Mouse (Mus musculus): Measurements from ENCODE around the gene Cnksr3. TPM values are rescaled to one million over a fixed set of nuclear protein-coding genes. Genes with fewer than 3 reads are reported as not detected.

The Cnksr3 gene
- polyA plus RNA-seq (2015; fragmentation: Nextera tagmentation; extraction: Ambion mirVana): 3.1 and 3.3 TPM in 2 replicates

GRCm38 (mm10) chr10:7211696-7212482 is at the start of gene Cnksr3:
Gene Cnksr3, minus strand, starts transcription at chr10:7212237.
- Histone ChIP-seq H3K9ac (replicated peaks) (peak within 1 kb of the TSS; percentile 74), H3K36me3 (no peaks in the 10 kb centered on the region), H3K27ac (peak within 1 kb of the TSS; percentile 57; the same call in 1 of the 2 replicates), H3K4me1 (replicated peaks) (peaks cover 22% of the 10 kb centered on the region), H3K4me3 (replicated peaks) (peak within 1 kb of the TSS; percentile 75), H3K9me3 (no peaks in the 10 kb centered on the region), H3K27me3 (peaks cover 2% of the 10 kb centered on the region; the same call in 1 of the 2 replicates), H3K4me2 (replicated peaks) (peak within 1 kb of the TSS; percentile 98)
- WGBS: under 1% methylated on average over 74 of the region's 74 CpGs
- ATAC-seq: peak; percentile 89

- peaks cover 8% of the 10 kb centered on the region; the same call in 1 of the 2 replicates for H3K4me1 ChIP-seq (replicated peaks)
- H3K9ac ChIP-seq (replicated peaks): no peak overlapping the region
- H3K36me3 ChIP-seq: no peaks in the 10 kb centered on the region
These were observed 48.4 kb upstream of the Cnksr3 start for GRCm38 (mm10) chr10:7260166-7261108.

GRCm38 (mm10) chr10:7258607-7259006 is 46.6 kb upstream of the Cnksr3 start:
- Histone ChIP-seq H3K4me3 (replicated peaks) (no peak overlapping the region), H3K27me3 (no peaks in the 10 kb centered on the region), H3K4me2 (replicated peaks) (no peak overlapping the region), H3K9me3 (no peaks in the 10 kb centered on the region), H3K27ac (no peak overlapping the region), H3K36me3 (no peaks in the 10 kb centered on the region), H3K4me1 (replicated peaks) (no peaks in the 10 kb centered on the region), H3K9ac (replicated peaks) (no peak overlapping the region)
- no peak for ATAC-seq
- WGBS: 88% methylated on average over 5 of the region's 5 CpGs

More at GRCm38 (mm10) chr10:7260166-7261108, 48.4 kb upstream of the Cnksr3 start:
- Histone ChIP-seq H3K4me2 (replicated peaks) (no peak overlapping the region), H3K27me3 (no peaks in the 10 kb centered on the region), H3K4me3 (replicated peaks) (no peak overlapping the region), H3K27ac (no peak overlapping the region), H3K9me3 (no peaks in the 10 kb centered on the region)
- no peak for ATAC-seq
- WGBS: 65% methylated on average over 10 of the region's 10 CpGs

- Histone ChIP-seq H3K4me2 (replicated peaks) (no peak overlapping the region), H3K27ac (no peak overlapping the region), H3K9me3 (no peaks in the 10 kb centered on the region), H3K9ac (replicated peaks) (no peak overlapping the region), H3K4me3 (replicated peaks) (no peak overlapping the region), H3K36me3 (no peaks in the 10 kb centered on the region), H3K4me1 (replicated peaks) (no peaks in the 10 kb centered on the region), H3K27me3 (no peaks in the 10 kb centered on the region)
- no peak for ATAC-seq
- 91% methylated on average over 2 of the region's 2 CpGs for WGBS
These were observed 38.4 kb upstream of the Cnksr3 start for GRCm38 (mm10) chr10:7250455-7250854.

- H3K27me3 ChIP-seq: no peaks in the 10 kb centered on the region
- 0 out of 2 replicates have a peak, but pooled peaks cover 3% of the 10 kb centered on the region for H3K4me1 ChIP-seq (replicated peaks)
- no peaks in the 10 kb centered on the region for H3K9me3 ChIP-seq
- H3K36me3 ChIP-seq: no peaks in the 10 kb centered on the region
- H3K4me3 ChIP-seq (replicated peaks): no peak overlapping the region
- no peak overlapping the region for H3K4me2 ChIP-seq (replicated peaks)
- ATAC-seq: no peak
- no peak overlapping the region for H3K27ac ChIP-seq
- WGBS: 21% methylated on average over 3 of the region's 5 CpGs
- H3K9ac ChIP-seq (replicated peaks): no peak overlapping the region
These were observed 22.6 kb upstream of the Cnksr3 start for GRCm38 (mm10) chr10:7234601-7235000.

GRCm38 (mm10) chr10:7217551-7218127 is 5.6 kb upstream of the Cnksr3 start:
- H3K27me3 ChIP-seq: peaks cover 2% of the 10 kb centered on the region; the same call in 1 of the 2 replicates
- no peak for ATAC-seq
- H3K4me1 ChIP-seq (replicated peaks): peaks cover 4% of the 10 kb centered on the region; the same call in 1 of the 2 replicates
- H3K27ac ChIP-seq: no peak overlapping the region
- H3K4me2 ChIP-seq (replicated peaks): no peak overlapping the region
- H3K9ac ChIP-seq (replicated peaks): no peak overlapping the region
- 93% methylated on average over 3 of the region's 3 CpGs for WGBS
- no peaks in the 10 kb centered on the region for H3K36me3 ChIP-seq
- no peaks in the 10 kb centered on the region for H3K9me3 ChIP-seq
- H3K4me3 ChIP-seq (replicated peaks): no peak overlapping the region

- H3K9ac ChIP-seq (replicated peaks): no peak overlapping the region
- no peak overlapping the region for H3K4me2 ChIP-seq (replicated peaks)
These were observed 2.7 kb upstream of the Cnksr3 start for GRCm38 (mm10) chr10:7214718-7215117.

GRCm38 (mm10) chr10:7213066-7213630 is 1.1 kb upstream of the Cnksr3 start:
- Histone ChIP-seq H3K9ac (replicated peaks) (no peak overlapping the region), H3K9me3 (no peaks in the 10 kb centered on the region), H3K4me1 (replicated peaks) (peaks cover 22% of the 10 kb centered on the region), H3K4me3 (replicated peaks) (0 out of 2 replicates have a peak overlapping the region, but pooled peaks have one; percentile 75), H3K4me2 (replicated peaks) (peak overlapping the region; percentile 98), H3K27me3 (peaks cover 2% of the 10 kb centered on the region; the same call in 1 of the 2 replicates), H3K27ac (no peak overlapping the region), H3K36me3 (no peaks in the 10 kb centered on the region)
- 71% methylated on average over 10 of the region's 10 CpGs for WGBS
- ATAC-seq: no peak

More at GRCm38 (mm10) chr10:7214718-7215117, 2.7 kb upstream of the Cnksr3 start:
- peaks cover 2% of the 10 kb centered on the region; the same call in 1 of the 2 replicates for H3K27me3 ChIP-seq
- no peak for ATAC-seq
- no peak overlapping the region for H3K27ac ChIP-seq
- H3K9me3 ChIP-seq: no peaks in the 10 kb centered on the region
- WGBS: 71% methylated on average over 4 of the region's 4 CpGs
- peaks cover 22% of the 10 kb centered on the region for H3K4me1 ChIP-seq (replicated peaks)
- no peaks in the 10 kb centered on the region for H3K36me3 ChIP-seq
- H3K4me3 ChIP-seq (replicated peaks): no peak overlapping the region

- peak; percentile 15; the same call in 1 of the 2 replicates for ATAC-seq
- H3K36me3 ChIP-seq: no peaks in the 10 kb centered on the region
- H3K4me3 ChIP-seq (replicated peaks): peak overlapping the region; percentile 75
- H3K9me3 ChIP-seq: no peaks in the 10 kb centered on the region
- WGBS: 20% methylated on average over 10 of the region's 10 CpGs
- peaks cover 22% of the 10 kb centered on the region for H3K4me1 ChIP-seq (replicated peaks)
- H3K4me2 ChIP-seq (replicated peaks): peak overlapping the region; percentile 98
- H3K9ac ChIP-seq (replicated peaks): peak overlapping the region; percentile 74
- H3K27me3 ChIP-seq: peaks cover 2% of the 10 kb centered on the region; the same call in 1 of the 2 replicates
- H3K27ac ChIP-seq: no peak overlapping the region
These were observed 500 bp upstream of the Cnksr3 start for GRCm38 (mm10) chr10:7212537-7212936.

GRCm38 (mm10) chr10:7210991-7211695 is 894 bp downstream of the Cnksr3 start:
- Histone ChIP-seq H3K9ac (replicated peaks) (peak overlapping the region; percentile 74), H3K27ac (peak overlapping the region; percentile 57; the same call in 1 of the 2 replicates), H3K9me3 (no peaks in the 10 kb centered on the region), H3K4me1 (replicated peaks) (peaks cover 22% of the 10 kb centered on the region), H3K4me3 (replicated peaks) (peak overlapping the region; percentile 75), H3K4me2 (replicated peaks) (peak overlapping the region; percentile 98), H3K36me3 (no peaks in the 10 kb centered on the region), H3K27me3 (peaks cover 2% of the 10 kb centered on the region; the same call in 1 of the 2 replicates)
- whole genome bisulfite sequencing: 0% methylated on average over 41 of the region's 41 CpGs
- peak; percentile 87 for ATAC-seq

All from midbrain, embryonic 13.5 days (tissue).